Mouse (Mus musculus) brown adipose tissue, adult 24 weeks (tissue): ENCODE measurements around the gene Grin3a. TPM values are rescaled to one million over a fixed set of nuclear protein-coding genes. Genes with fewer than 3 reads are reported as not detected.

Experiments
- H3K27ac ChIP-seq: fragments of 200-500 bp; replicated peaks from 2 replicates; pipeline ENCODE4 v1.5.1; 2012; ENCODE audit warnings: low read depth, mild to moderate bottlenecking, low read length
- H3K4me1 ChIP-seq: fragments of 200-500 bp; 2 replicates; pipeline ENCODE4 v1.6.1; 2012; ENCODE audit warnings: low read length, mixed read lengths; ENCODE audit not compliant: control insufficient read depth, insufficient read depth, insufficient read length
- H3K4me3 ChIP-seq: fragments of 200-500 bp; 2 replicates; pipeline ENCODE4 v1.5.1; 2012; ENCODE audit warnings: low read depth, mild to moderate bottlenecking, low read length, moderate library complexity; ENCODE audit not compliant: insufficient read depth
- polyA plus RNA-seq: library from polyadenylated mRNA; stranded (reverse); fragments of >200 nt; gene quantifications from 2 replicates; pipeline ENCODE4 v1.2.4, GENCODE M21; 2012; ENCODE audit not compliant: missing spikeins, insufficient read depth, insufficient read length

The Grin3a gene
- polyA plus RNA-seq = not detected in 2 replicates

- H3K27ac ChIP-seq = no peak within 1 kb of the TSS
- H3K4me1 ChIP-seq = no peaks in the 10 kb centered on the region
- peak within 1 kb of the TSS; percentile 43 for H3K4me3 ChIP-seq
These were observed at the start of gene Grin3a for GRCm38 (mm10) chr4:49845612-49845985. Grin3a (minus strand) TSS chr4:49845744.

GRCm38 (mm10) chr4:49891835-49892301 is 46.3 kb upstream of the Grin3a start:
- Histone ChIP-seq H3K27ac (no peak overlapping the region), H3K4me1 (peaks cover 2% of the 10 kb centered on the region; the same call in 1 of the 2 replicates), H3K4me3 (no peak overlapping the region)

- Histone ChIP-seq H3K4me1 (no peaks in the 10 kb centered on the region), H3K27ac (no peak overlapping the region), H3K4me3 (no peak overlapping the region)
These were observed 31.5 kb upstream of the Grin3a start for GRCm38 (mm10) chr4:49877084-49877483.

- Histone ChIP-seq H3K4me1 (no peaks in the 10 kb centered on the region), H3K27ac (no peak overlapping the region), H3K4me3 (no peak overlapping the region)
These were observed 15.1 kb upstream of the Grin3a start for GRCm38 (mm10) chr4:49860611-49861010.

GRCm38 (mm10) chr4:49844828-49845611 is 524 bp downstream of the Grin3a start:
- Histone ChIP-seq H3K4me3 (peak overlapping the region; percentile 43), H3K27ac (no peak overlapping the region), H3K4me1 (no peaks in the 10 kb centered on the region)

- no peak overlapping the region for H3K27ac ChIP-seq
- H3K4me1 ChIP-seq = no peaks in the 10 kb centered on the region
- no peak overlapping the region for H3K4me3 ChIP-seq
These were observed 1.2 kb downstream of the Grin3a start for GRCm38 (mm10) chr4:49844274-49844827.

- H3K27ac ChIP-seq = no peak overlapping the region
- no peaks in the 10 kb centered on the region for H3K4me1 ChIP-seq
- H3K4me3 ChIP-seq = no peak overlapping the region
These were observed 1.8 kb downstream of the Grin3a start for GRCm38 (mm10) chr4:49843787-49844186.

GRCm38 (mm10) chr4:49832035-49832434 is 13.5 kb downstream of the Grin3a start:
- H3K27ac ChIP-seq = no peak overlapping the region
- H3K4me1 ChIP-seq = no peaks in the 10 kb centered on the region
- H3K4me3 ChIP-seq = no peak overlapping the region

- H3K4me1 ChIP-seq = no peaks in the 10 kb centered on the region
- no peak overlapping the region for H3K4me3 ChIP-seq
- no peak overlapping the region for H3K27ac ChIP-seq
These were observed 31.7 kb downstream of the Grin3a start for GRCm38 (mm10) chr4:49813852-49814251.

- Histone ChIP-seq H3K4me1 (no peaks in the 10 kb centered on the region), H3K4me3 (no peak overlapping the region), H3K27ac (no peak overlapping the region)
These were observed 38.8 kb downstream of the Grin3a start for GRCm38 (mm10) chr4:49806791-49807190.

- H3K4me3 ChIP-seq = no peak overlapping the region
- no peak overlapping the region for H3K27ac ChIP-seq
- H3K4me1 ChIP-seq = no peaks in the 10 kb centered on the region
These were observed 46.2 kb downstream of the Grin3a start for GRCm38 (mm10) chr4:49799338-49799737.

GRCm38 (mm10) chr4:49788971-49789370 is 56.6 kb downstream of the Grin3a start:
- Histone ChIP-seq H3K4me1 (no peaks in the 10 kb centered on the region), H3K27ac (no peak overlapping the region), H3K4me3 (no peak overlapping the region)

GRCm38 (mm10) chr4:49742847-49743246 is 102.7 kb downstream of the Grin3a start:
- H3K4me1 ChIP-seq = no peaks in the 10 kb centered on the region
- no peak overlapping the region for H3K4me3 ChIP-seq
- H3K27ac ChIP-seq = no peak overlapping the region

GRCm38 (mm10) chr4:49741942-49742341 is 103.6 kb downstream of the Grin3a start:
- no peak overlapping the region for H3K4me3 ChIP-seq

GRCm38 (mm10) chr4:49740796-49741766 is 104.5 kb downstream of the Grin3a start:
- no peak overlapping the region for H3K4me3 ChIP-seq
- H3K27ac ChIP-seq = no peak overlapping the region
- no peaks in the 10 kb centered on the region for H3K4me1 ChIP-seq

More at GRCm38 (mm10) chr4:49741942-49742341, 103.6 kb downstream of the Grin3a start:
- H3K4me1 ChIP-seq = no peaks in the 10 kb centered on the region
- H3K27ac ChIP-seq = no peak overlapping the region
